Mouse (Mus musculus) mature B cell (primary cell): ENCODE measurements around the gene Ksr1.

ENCODE experiments used
- in situ Hi-C: fragments of 300-500 bp; cut with MboI; formaldehyde crosslinking; loops from 2 replicates; pipeline ENCODE4 v1.14.3; 2019

Gene Ksr1

GRCm38 (mm10) chr11:79125775-79126174, 20.4 kb downstream of the Ksr1 start:
- in situ Hi-C loops: no loop called here

DNA sequence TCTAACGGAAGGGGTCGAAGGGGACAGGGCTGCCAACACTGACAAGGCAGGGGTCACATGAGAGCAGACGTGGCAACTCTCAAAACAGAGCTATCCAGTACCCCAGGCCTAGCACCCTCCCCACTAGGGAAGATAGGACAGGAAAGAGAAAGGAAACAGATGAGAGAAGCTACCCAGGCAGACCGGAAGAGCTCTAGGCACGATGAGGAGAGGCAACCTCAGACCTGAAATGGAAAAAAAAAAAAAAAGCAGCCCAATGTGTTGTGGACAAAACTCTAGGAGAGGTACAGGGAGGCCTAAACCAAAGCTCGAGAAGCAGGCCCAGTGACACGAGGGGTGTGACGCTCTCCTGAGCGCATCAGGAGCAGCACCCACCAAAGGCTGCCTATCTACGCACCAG, 23.7 kb downstream of the Ksr1 start:
- in situ Hi-C loops: no loop called here

GRCm38 (mm10) chr11:79120087-79120486, 26.1 kb downstream of the Ksr1 start:
- in situ Hi-C loops: no loop called here

DNA sequence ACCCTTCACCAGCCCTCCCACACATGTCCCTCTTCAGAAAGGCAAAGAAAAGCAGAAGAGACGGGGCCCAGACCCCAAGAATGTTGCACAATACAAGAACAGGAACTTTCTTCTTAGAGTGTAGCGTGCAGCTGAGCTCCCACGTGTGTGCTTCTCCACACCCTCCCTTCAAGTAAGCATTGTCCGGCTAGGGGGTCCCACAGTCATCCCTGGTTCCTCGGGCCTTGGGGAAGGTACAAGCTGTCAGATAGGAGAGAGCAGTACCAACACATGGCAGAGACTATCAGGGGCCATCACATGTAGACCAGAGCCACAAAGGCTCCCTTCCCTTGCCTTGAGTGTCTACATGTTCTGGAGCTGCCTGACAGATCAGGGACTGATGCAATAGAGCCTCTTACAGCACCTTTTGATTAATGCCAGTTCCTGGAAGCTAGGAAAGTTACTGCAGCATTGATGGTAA, 27.3 kb downstream of the Ksr1 start:
- in situ Hi-C loops: no loop called here

DNA sequence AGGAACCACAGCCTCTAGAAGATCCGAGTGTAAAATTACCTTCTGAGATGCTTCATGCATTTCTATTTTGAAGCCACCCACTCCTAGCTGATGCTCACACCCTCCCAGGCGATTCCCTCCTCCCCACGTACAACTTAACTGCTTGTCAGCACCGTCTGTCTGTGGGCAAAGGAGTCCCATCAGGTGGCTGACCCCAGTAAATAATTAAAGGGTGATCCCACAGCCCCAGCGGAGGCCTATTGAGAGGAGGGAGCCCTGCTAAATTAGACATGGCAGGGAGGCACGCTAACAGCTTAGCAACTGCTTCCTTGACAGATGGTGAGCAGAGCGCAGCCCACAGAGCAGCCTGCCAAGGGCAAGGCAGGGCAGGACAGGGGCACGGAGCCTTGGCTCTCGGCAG, 29.5 kb downstream of the Ksr1 start:
- in situ Hi-C loops: no loop called here

DNA sequence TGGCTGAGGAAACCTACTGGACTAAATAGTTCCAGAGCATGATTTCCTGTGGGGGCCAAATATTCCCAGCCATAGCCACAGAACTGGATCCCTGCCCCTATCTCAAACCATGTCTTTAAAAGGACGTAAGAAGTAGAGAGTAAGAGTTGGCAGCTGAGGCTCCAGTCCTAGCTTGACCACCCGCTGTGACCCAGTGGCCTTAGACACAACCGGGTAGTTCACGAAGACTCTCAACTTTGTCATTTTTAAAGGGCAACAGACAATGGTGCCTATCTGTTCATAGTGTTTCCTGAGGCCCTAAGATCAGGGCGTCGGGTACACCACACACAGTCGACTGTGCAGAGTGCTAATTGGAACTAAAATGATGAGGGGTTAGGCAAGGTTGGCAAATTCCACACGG, 30.5 kb downstream of the Ksr1 start:
- in situ Hi-C loops: no loop called here

GRCm38 (mm10) chr11:79114061-79114460, 32.1 kb downstream of the Ksr1 start:
- in situ Hi-C loops: no loop called here

DNA sequence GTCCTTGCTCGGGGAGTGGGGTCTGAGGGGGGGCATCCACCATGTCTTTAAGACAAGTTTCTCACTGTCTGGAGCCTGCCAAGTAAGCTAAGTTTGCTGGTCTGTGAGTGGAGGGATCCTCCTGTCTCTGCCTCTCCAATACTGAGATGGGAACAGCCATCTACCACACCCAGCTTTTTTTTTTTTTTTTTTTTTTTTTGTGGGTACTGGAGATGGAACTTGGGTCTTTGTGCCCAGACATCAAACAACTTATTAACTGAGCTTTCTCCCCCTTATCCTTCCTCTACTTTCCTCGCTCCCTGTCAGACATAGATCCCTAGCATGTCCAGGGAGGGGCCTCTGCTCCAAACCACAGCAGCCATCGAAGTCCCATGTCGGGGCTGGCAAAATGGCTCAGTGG, 32.8 kb downstream of the Ksr1 start:
- in situ Hi-C loops: no loop called here

DNA sequence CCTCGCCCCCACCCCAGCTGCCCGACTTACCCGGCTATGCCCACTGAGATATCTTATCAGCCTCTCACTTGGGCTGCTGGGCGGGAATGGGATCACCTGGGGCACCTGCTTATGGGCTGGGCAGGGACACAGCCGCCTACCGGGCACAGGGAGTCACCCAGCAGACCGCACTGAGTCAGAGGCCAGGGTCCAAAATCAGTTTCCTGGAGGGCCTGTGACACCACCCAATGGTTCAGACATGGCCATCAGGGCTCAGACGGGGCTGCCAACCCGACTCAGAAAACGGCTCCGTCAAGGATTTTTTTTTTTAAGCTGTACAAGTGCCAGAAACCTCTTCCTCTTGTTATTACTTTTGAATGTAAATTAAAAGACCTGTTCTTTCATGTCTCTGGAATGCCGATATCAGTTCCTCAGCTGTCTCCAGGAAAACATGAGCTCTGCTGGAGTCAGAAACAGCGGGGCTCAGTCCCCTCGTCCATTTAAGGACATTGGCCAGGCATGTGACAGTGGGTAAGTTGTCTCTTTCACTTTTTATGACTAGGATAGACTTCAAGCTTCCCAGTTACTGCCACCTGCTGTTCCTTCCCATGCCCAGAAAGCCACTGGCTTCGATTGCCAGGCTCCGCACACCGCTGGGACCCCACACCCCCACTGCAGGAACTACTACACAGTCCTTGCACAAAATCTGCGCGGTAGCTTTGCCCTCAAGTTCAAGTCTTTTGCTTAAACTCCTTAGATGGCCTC, 33.5 kb downstream of the Ksr1 start:
- in situ Hi-C loops: no loop called here

GRCm38 (mm10) chr11:79111864-79112558, 34.2 kb downstream of the Ksr1 start:
- in situ Hi-C loops: no loop called here

- in situ Hi-C loops: no loop called here
Measured at GRCm38 (mm10) chr11:79110446-79110845, 35.8 kb downstream of the Ksr1 start.

GRCm38 (mm10) chr11:79107934-79108333, 38.3 kb downstream of the Ksr1 start:
- in situ Hi-C loops: no loop called here

GRCm38 (mm10) chr11:79104998-79105397, 41.2 kb downstream of the Ksr1 start:
- in situ Hi-C loops: no loop called here

DNA sequence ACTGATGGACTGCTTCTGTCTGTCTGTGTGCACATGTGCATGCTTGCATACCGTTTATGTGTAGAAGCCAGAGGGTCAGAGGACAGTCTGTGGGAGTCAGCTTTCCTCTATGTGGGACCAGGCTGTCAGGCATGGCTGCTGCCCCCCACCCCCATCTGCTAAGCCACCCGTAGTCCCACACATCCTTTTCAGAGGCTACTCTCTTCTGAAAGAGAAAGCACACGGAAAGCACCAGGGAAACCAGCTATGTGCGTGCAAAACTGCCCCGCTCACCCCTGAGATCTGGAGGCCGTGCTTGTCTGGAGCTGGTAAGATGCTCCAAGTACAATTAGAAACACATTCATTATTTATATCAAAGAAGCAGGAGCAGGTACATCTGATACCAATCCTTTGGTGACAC, 41.7 kb downstream of the Ksr1 start:
- in situ Hi-C loops: no loop called here

DNA sequence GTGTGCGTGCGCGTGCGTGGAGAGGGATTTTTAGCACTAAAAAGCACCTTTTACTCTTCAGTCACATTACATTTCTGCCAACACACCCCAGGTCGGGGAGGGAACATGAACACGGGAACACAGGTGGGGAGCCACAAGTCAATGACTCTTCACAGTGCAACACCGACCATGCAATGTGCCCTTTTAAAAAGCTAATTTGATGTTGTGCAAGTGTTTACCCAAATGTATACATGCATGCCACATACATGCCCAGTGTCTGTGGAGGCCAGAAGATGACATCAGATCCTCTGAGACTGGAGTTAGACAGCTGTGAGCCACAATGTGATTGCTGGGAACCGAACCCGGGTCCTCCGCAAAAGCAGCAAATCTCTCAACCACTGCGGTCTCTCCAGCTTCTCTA, 42.1 kb downstream of the Ksr1 start:
- in situ Hi-C loops: no loop called here

- in situ Hi-C loops: no loop called here
Measured at GRCm38 (mm10) chr11:79103461-79103869, 42.7 kb downstream of the Ksr1 start.

GRCm38 (mm10) chr11:79102280-79102679, 43.9 kb downstream of the Ksr1 start:
- in situ Hi-C loops: no loop called here

- in situ Hi-C loops: no loop called here
Measured at GRCm38 (mm10) chr11:79101568-79101967, 44.6 kb downstream of the Ksr1 start.

- in situ Hi-C loops: no loop called here
Measured at GRCm38 (mm10) chr11:79099032-79099431, 47.2 kb downstream of the Ksr1 start.

DNA sequence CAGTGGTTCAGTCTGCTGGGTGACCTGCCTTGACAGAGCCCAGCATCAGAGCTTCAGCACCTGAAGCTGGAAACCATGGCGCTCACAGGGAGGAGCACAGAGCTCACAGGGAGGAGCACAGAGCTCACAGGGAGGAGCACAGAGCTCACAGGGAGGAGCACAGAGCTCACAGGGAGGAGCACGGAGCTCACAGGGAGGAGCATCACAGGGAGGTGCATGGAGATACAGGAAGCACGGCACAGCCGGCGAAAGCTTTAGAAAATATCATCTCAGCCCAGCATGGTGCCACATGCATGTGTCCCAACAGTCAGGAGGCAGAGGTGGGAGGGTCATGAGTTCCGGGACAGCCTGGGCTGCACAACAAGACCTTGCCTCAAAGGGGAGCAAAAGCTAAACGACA, 48.5 kb downstream of the Ksr1 start:
- in situ Hi-C loops: no loop called here

- in situ Hi-C loops: no loop called here
Measured at GRCm38 (mm10) chr11:79096673-79097072, 49.5 kb downstream of the Ksr1 start.

DNA sequence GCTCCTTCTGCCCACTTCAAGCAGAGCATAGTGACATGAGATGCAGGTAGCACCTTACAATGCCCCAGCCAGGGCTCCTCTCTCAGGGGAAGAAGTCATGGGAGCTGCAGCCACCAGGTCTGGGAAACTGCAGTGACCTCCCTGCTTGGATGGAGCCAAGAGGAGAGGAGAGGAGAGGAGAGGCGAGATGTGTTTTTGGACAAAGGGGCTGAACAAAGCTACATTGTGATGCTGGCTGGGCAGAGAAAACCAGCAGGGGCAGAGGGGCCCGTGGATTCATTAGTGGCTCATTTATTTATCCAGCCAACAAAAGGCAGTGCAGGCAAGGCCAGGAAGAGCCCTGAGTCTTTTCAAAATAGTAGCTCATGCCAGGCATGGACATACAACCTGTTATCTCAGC, 50.5 kb downstream of the Ksr1 start:
- in situ Hi-C loops: no loop called here

DNA sequence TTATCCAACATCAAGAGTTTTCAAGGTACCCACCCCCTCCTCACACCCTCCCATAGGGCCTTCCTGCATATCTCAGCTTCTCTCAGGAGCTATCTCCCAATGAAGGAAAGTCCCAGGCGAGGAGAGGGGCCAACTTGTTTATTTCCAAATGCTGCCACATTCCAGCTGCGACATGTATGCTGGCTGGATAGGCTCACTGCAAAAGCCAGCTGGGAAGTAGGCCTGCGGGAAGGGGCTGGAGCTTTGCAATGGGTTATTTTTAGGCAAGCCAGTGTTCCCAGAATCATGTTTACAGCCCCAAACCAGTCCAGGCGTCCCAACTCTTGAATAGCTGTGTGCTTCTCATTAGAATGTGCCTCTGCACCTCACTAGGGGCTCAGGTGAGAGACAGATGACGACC, 51.5 kb downstream of the Ksr1 start:
- in situ Hi-C loops: no loop called here
